Mouse (Mus musculus) CH12F3 (cell line): Measurements from ENCODE around the gene Anks1b.

Experiments used
- in situ Hi-C: fragments of 300-500 bp; cut with MboI; formaldehyde crosslinking; loops from 2 replicates; pipeline ENCODE4 v1.14.3; 2020; ENCODE audit warnings: low sequenced_read_pairs

Anks1b gene

GRCm38 (mm10) chr10:90709602-90709931 lies 836.3 kb downstream of the Anks1b start:
- in situ Hi-C loops = no loop called here

- in situ Hi-C loops = no loop called here
These were observed 844.7 kb downstream of the Anks1b start for GRCm38 (mm10) chr10:90717961-90718360.

- in situ Hi-C loops = no loop called here
These were observed 845.4 kb downstream of the Anks1b start for GRCm38 (mm10) chr10:90718684-90719083.

GRCm38 (mm10) chr10:90719996-90720395 lies 846.7 kb downstream of the Anks1b start:
- in situ Hi-C loops = no loop called here

- in situ Hi-C loops = no loop called here
These were observed 849.8 kb downstream of the Anks1b start for GRCm38 (mm10) chr10:90723071-90723494.

GRCm38 (mm10) chr10:90723941-90724341 lies 850.6 kb downstream of the Anks1b start:
- in situ Hi-C loops = no loop called here

- in situ Hi-C loops = no loop called here
These were observed 851.6 kb downstream of the Anks1b start for GRCm38 (mm10) chr10:90724931-90725330.

GRCm38 (mm10) chr10:90728401-90729358 lies 855.4 kb downstream of the Anks1b start:
- in situ Hi-C loops = no loop called here

GRCm38 (mm10) chr10:90729527-90729926 lies 856.2 kb downstream of the Anks1b start:
- in situ Hi-C loops = no loop called here

- in situ Hi-C loops = loop anchor here (5.0 kb wide), 1 partner anchor 304 kb away; no protein-coding TSS in a partner anchor
These were observed 859.5 kb downstream of the Anks1b start for GRCm38 (mm10) chr10:90732823-90733222.

- in situ Hi-C loops = loop anchor here (5.0 kb wide), 1 partner anchor 304 kb away; no protein-coding TSS in a partner anchor
These were observed 860.3 kb downstream of the Anks1b start for GRCm38 (mm10) chr10:90733632-90734031.

GRCm38 (mm10) chr10:90738475-90738874 lies 865.2 kb downstream of the Anks1b start:
- in situ Hi-C loops = no loop called here

- in situ Hi-C loops = no loop called here
These were observed 867.6 kb downstream of the Anks1b start for GRCm38 (mm10) chr10:90740956-90741355.

GRCm38 (mm10) chr10:90751889-90752288 lies 878.6 kb downstream of the Anks1b start:
- in situ Hi-C loops = no loop called here

GRCm38 (mm10) chr10:90753106-90753505 lies 879.8 kb downstream of the Anks1b start:
- in situ Hi-C loops = no loop called here

GRCm38 (mm10) chr10:90757773-90758172 lies 884.5 kb downstream of the Anks1b start:
- in situ Hi-C loops = no loop called here

GRCm38 (mm10) chr10:90759929-90760328 lies 886.6 kb downstream of the Anks1b start:
- in situ Hi-C loops = no loop called here

GRCm38 (mm10) chr10:90766261-90766660 lies 893.0 kb downstream of the Anks1b start:
- in situ Hi-C loops = no loop called here

GRCm38 (mm10) chr10:90770403-90770955 lies 897.2 kb downstream of the Anks1b start:
- in situ Hi-C loops = no loop called here

- in situ Hi-C loops = no loop called here
These were observed 897.7 kb downstream of the Anks1b start for GRCm38 (mm10) chr10:90771046-90771445.

GRCm38 (mm10) chr10:90771471-90772226 lies 898.3 kb downstream of the Anks1b start:
- in situ Hi-C loops = no loop called here
